In genomic region chr4:45765121-45765564, GRCm38 (mm10) we compare ENCODE assay signal across 9 mouse cellular contexts. TPM values are rescaled to one million over a fixed set of nuclear protein-coding genes. Genes with fewer than 3 reads are reported as not detected.
DNase-seq lines count a peak whose midpoint lies in the region.
"Had no signal": no experiment of that assay in that cellular context is flagged by ENCODE, and none has a peak within 500 bp of the region (broad histone marks: within the 10 kb centered on the region; RNA-seq: fewer than 3 reads in every experiment).

No protein-coding gene starts in this region.

- H3K9me3 ChIP-seq in midbrain, embryonic 10.5 days (replicated peaks), result no peaks in the 10 kb centered on the region; the same call in 1 of the 2 replicates

- H3K4me3 ChIP-seq in midbrain, embryonic 10.5 days, result peak overlapping the region; percentile 37

- H3K27me3 ChIP-seq in midbrain, embryonic 10.5 days (ENCODE audit: low read depth, poor library complexity, severe bottlenecking), result peaks cover 100% of the 10 kb centered on the region

- H3K4me1 ChIP-seq in midbrain, embryonic 10.5 days, result peaks cover 68% of the 10 kb centered on the region

- under 1% methylated on average over 16 of the region's 16 CpGs for WGBS in midbrain, embryonic 10.5 days

- DNase-seq in embryo, embryonic 10.5 days (ENCODE audit: low spot score), result peak; percentile 46
- no peak for DNase-seq in embryo, embryonic 9.5 days (ENCODE audit: extremely low spot score)
- DNase-seq in thymus, postnatal 4 days, result peak; percentile 20
- DNase-seq in thymus, postnatal 0 days (ENCODE audit: low spot score), result no peak
- peak; percentile 60 for DNase-seq in midbrain, embryonic 10.5 days (ENCODE audit: low spot score)
- peak; percentile 71 for DNase-seq in testis, postnatal 14 days (ENCODE audit: low spot score)
- no peak for DNase-seq in left cerebral cortex, adult 8-10 months (ENCODE audit: low spot score in 2 of 2)
- DNase-seq in layer of hippocampus, adult 8-10 months (ENCODE audit: low spot score in 2 of 2), result no peak
- DNase-seq: kidney, adult 11 months had no signal

- no peaks in the 10 kb centered on the region for H3K36me3 ChIP-seq in midbrain, embryonic 10.5 days

- H3K27ac ChIP-seq in midbrain, embryonic 10.5 days (replicated peaks), result peak overlapping the region; percentile 80

RNA-seq across cellular contexts. Expression of gene Aldh1b1, which starts 33.7 kb away (rescaled TPM):
- 20.1 and 21.3 TPM in 2 replicates for polyA plus RNA-seq in thymus, postnatal 0 days (2015; fragmentation: Nextera tagmentation; extraction: Ambion mirVana)
- 4.6 and 5.1 TPM in 2 replicates for polyA plus RNA-seq in midbrain, embryonic 10.5 days (2016; fragmentation: Nextera tagmentation; extraction: Ambion mirVana)
- 1 to 10 TPM; 7.0 to 8.8 (median 7.8) TPM for total RNA-seq in left cerebral cortex, adult 8-10 months (2022)
- total RNA-seq in layer of hippocampus, adult 8-10 months (2022), result 10 to 100 TPM in 1 of 4 experiments, 1 to 10 TPM in 3; 7.3 to 11.5 (median 8.8) TPM

Comparison
In these comparisons a context has a peak if more than half of its experiments do, and no peak if none do; other contexts are left out.
1. DNase-seq: peak in embryo, embryonic 10.5 days (single experiment), thymus, postnatal 4 days (single experiment), midbrain, embryonic 10.5 days (single experiment) and testis, postnatal 14 days (single experiment); none in embryo, embryonic 9.5 days (single experiment), thymus, postnatal 0 days (single experiment), left cerebral cortex, adult 8-10 months (0 of 2) and layer of hippocampus, adult 8-10 months (0 of 2).